Mouse (Mus musculus): ENCODE measurements around the gene Arid1b.

DNA sequence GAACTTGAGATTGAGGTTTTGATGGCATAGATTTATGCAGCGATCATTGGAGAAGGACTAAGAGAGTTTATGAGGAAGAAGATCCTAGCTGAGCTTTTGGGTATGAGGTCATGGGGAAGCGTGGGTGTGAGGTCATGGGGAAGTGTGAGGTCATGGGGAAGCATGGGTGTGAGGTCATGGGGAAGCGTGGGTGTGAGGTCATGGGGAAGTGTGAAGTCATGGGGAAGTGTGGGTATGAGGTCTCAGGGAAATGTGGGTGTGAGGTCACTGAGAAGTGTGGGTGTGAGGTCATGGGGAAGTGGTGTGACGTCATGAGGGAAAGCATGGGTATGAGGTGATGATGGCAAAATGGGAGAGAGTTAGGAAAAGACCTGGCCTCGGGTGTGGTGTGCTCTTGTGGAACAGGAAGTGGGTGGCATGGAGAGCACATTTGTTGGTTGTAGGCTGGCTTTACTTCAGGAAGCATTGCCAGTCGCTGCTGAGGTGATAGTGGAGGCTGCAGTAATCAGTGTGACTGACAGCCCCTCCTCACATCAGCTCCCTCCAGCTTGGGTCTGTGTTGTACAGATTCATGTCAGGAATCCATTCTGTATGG, 180.4 kb downstream of the Arid1b start:
- TF ChIP-seq CTCF (IDR thresholded peaks at IDR 0.05): no peak
- no peak for TF ChIP-seq EP300 (IDR thresholded peaks at IDR 0.05)

Measured in lung, postnatal 0 days (tissue).